Mouse (Mus musculus) kidney, adult 2 months (tissue): ENCODE results near the gene Nav3.

Experiments
- CTCF ChIP-seq: fragments of 200-500 bp; conservative IDR thresholded peaks from 2 replicates; pipeline ENCODE4 v1.5.1; 2011; ENCODE audit warnings: low read depth, mild to moderate bottlenecking, control low read depth, low read length, moderate library complexity, mixed read lengths; ENCODE audit not compliant: insufficient read depth, insufficient read length
- POLR2A ChIP-seq: fragments of 200-500 bp; IDR thresholded peaks from one replicate; pipeline ENCODE4 v1.6.1; 2011; ENCODE audit warnings: low read depth, low read length, control low read depth

- TF ChIP-seq POLR2A (no peak), CTCF (no peak)
Measured at GRCm38 (mm10) chr10:109929319-109929622, 526.7 kb downstream of the Nav3 start.
